Mouse (Mus musculus) R1 (cell line): ENCODE results near the gene Tspan10.

ENCODE experiments used
- DNase-seq: peaks from one replicate; pipeline ENCODE4 v3.0.0-alpha.2; 2018; ENCODE audit warnings: low read depth, low spot score

Tspan10 gene

GRCm38 (mm10) chr11:120455413-120455812 lies 13.0 kb downstream of the Tspan10 start:
- no peak for DNase-seq

GRCm38 (mm10) chr11:120457370-120457769 lies 14.9 kb downstream of the Tspan10 start:
- no peak for DNase-seq

GRCm38 (mm10) chr11:120457772-120458751 lies 15.6 kb downstream of the Tspan10 start, which contains the start of the genes Oxld1 and Ccdc137:
TSS of gene Oxld1 (minus strand) at chr11:120458068.
TSS of gene Ccdc137 (plus strand) at chr11:120458115.
- peak; percentile 88 for DNase-seq

- peak; percentile 71 for DNase-seq
These were observed 16.6 kb downstream of the Tspan10 start for GRCm38 (mm10) chr11:120458847-120459597.

GRCm38 (mm10) chr11:120463536-120463935 lies 21.1 kb downstream of the Tspan10 start:
- no peak for DNase-seq

GRCm38 (mm10) chr11:120464365-120464764 lies 21.9 kb downstream of the Tspan10 start:
- DNase-seq = no peak

GRCm38 (mm10) chr11:120465521-120465920 lies 23.1 kb downstream of the Tspan10 start:
- DNase-seq = no peak

- peak; percentile 100 for DNase-seq
These were observed 24.7 kb downstream of the Tspan10 start, which contains the start of gene Arl16 for GRCm38 (mm10) chr11:120467051-120467735. TSS of gene Arl16 (minus strand) at chr11:120467607.

GRCm38 (mm10) chr11:120467736-120468092 lies 25.3 kb downstream of the Tspan10 start:
- no peak for DNase-seq

- no peak for DNase-seq
These were observed 29.6 kb downstream of the Tspan10 start for GRCm38 (mm10) chr11:120472052-120472451.

GRCm38 (mm10) chr11:120483448-120483934 lies 41.0 kb downstream of the Tspan10 start:
- no peak for DNase-seq

- DNase-seq = peak; percentile 96
These were observed 42.0 kb downstream of the Tspan10 start, which contains the start of gene Mrpl12 for GRCm38 (mm10) chr11:120484265-120484981. TSS of gene Mrpl12 (plus strand) at chr11:120484613.

GRCm38 (mm10) chr11:120485251-120485650 lies 42.8 kb downstream of the Tspan10 start:
- DNase-seq = no peak

- DNase-seq = peak; percentile 35
These were observed 46.1 kb downstream of the Tspan10 start for GRCm38 (mm10) chr11:120488516-120488915.

- DNase-seq = peak; percentile 86
These were observed 46.8 kb downstream of the Tspan10 start for GRCm38 (mm10) chr11:120489054-120489761.

GRCm38 (mm10) chr11:120490291-120491046 lies 48.0 kb downstream of the Tspan10 start:
- no peak for DNase-seq

GRCm38 (mm10) chr11:120491317-120492023 lies 49.0 kb downstream of the Tspan10 start, which contains the start of gene Slc25a10:
TSS of gene Slc25a10 (plus strand) at chr11:120491840.
- peak; percentile 91 for DNase-seq
